Comparison of ENCODE assay signal across 19 mouse cellular contexts in genomic region chr11:64100060-64100459, GRCm38 (mm10). TPM values are rescaled to one million over a fixed set of nuclear protein-coding genes. Genes with fewer than 3 reads are reported as not detected.
A peak's percentile ranks its signal among the peaks of the same experiment; 100 is the strongest.
DNase-seq lines count a peak whose midpoint lies in the region; ATAC-seq lines count a peak whose summit lies in the region.
"Had no signal": no experiment of that assay in that cellular context is flagged by ENCODE, and none has a peak within 500 bp of the region (broad histone marks: within the 10 kb centered on the region; RNA-seq: fewer than 3 reads in every experiment).

No protein-coding gene starts in this region.

- ATAC-seq in megakaryocyte-erythroid progenitor cell, adult 5-6 weeks (replicated peaks; ENCODE audit: low FRiP score, low TSS enrichment, poor library complexity, severe bottlenecking), result no peak
- ATAC-seq: CD4-positive, CD25-positive, alpha-beta regulatory T cell, adult 4 months; forebrain, embryonic 14.5 days; forebrain, embryonic 16.5 days had no signal

- peak; percentile 30 for DNase-seq in heart, adult 11 months
- no peak for DNase-seq in heart, postnatal 14 days
- peak; percentile 62 for DNase-seq in MN1 (ENCODE audit: low spot score)
- DNase-seq in adipocyte (ENCODE audit: low spot score), result peak; percentile 29
- no peak for DNase-seq in Muller cell, postnatal 12 days (ENCODE audit: inconsistent ontology term)
- no peak for DNase-seq in ovary, postnatal 36 days (ENCODE audit: low spot score)
- DNase-seq: adrenal gland, adult 8-10 months; adrenal gland, postnatal 14 days; adrenal gland, postnatal 36 days; cerebellum, adult 11-12 months; cerebellum, adult 2 months; cerebellum, adult 9-10 months; cerebellum, postnatal 10 days; cerebellum, postnatal 36 days; embryo, embryonic 11 days had no signal

- intact Hi-C loops in heart, postnatal 14 days (cut with DNase I), result no loop called here

RNA-seq across cellular contexts. Expression of gene Cox10, which starts 20.8 kb away (rescaled TPM):
- total RNA-seq in heart, postnatal 14 days (2021), result 10 to 100 TPM; 65.3 to 67.3 TPM
- 23.4 and 38.5 TPM in 2 replicates for total RNA-seq in megakaryocyte-erythroid progenitor cell, adult 5-6 weeks (2014; fragmentation: Nextera tagmentation)
- 24.3 and 33.2 TPM in 2 replicates for total RNA-seq in megakaryocyte-erythroid progenitor cell, adult 5-6 weeks (2017)

Comparison
In these comparisons a context has a peak if more than half of its experiments do, and no peak if none do; other contexts are left out.
1. DNase-seq: peak in heart, adult 11 months (single experiment), MN1 (single experiment) and adipocyte (single experiment); none in heart, postnatal 14 days (0 of 2), Muller cell, postnatal 12 days (single experiment) and ovary, postnatal 36 days (single experiment).